Mouse (Mus musculus) liver, adult 2 months (tissue): ENCODE measurements around the gene Sptbn1. TPM values are rescaled to one million over a fixed set of nuclear protein-coding genes. Genes with fewer than 3 reads are reported as not detected.
A peak's percentile ranks its signal among the peaks of the same experiment; 100 is the strongest.

Experiments
- DNase-seq: peaks from one replicate; pipeline ENCODE4 v3.0.0-alpha.2; 2011; ENCODE audit warnings: low read depth, low spot score; ENCODE audit errors: extremely low read depth
- H3K27ac ChIP-seq: fragments of 200-500 bp; replicated peaks from 2 replicates; pipeline ENCODE4 v1.5.1; 2012; ENCODE audit warnings: low read depth, mild to moderate bottlenecking, control low read depth, inconsistent platforms, low read length; ENCODE audit not compliant: insufficient read depth
- H3K27me3 ChIP-seq: fragments of 200-500 bp; 2 replicates; pipeline ENCODE4 v1.6.1; 2012; ENCODE audit warnings: mild to moderate bottlenecking, moderate library complexity, low read length, inconsistent platforms; ENCODE audit not compliant: control insufficient read depth, insufficient read depth
- H3K36me3 ChIP-seq: fragments of 200-500 bp; 2 replicates; pipeline ENCODE4 v1.6.1; 2012; ENCODE audit warnings: low read length, inconsistent platforms; ENCODE audit not compliant: control insufficient read depth, insufficient read depth
- H3K4me1 ChIP-seq: fragments of 200-500 bp; 2 replicates; pipeline ENCODE4 v1.6.1; 2011; ENCODE audit warnings: low read length; ENCODE audit not compliant: control insufficient read depth, insufficient read depth
- H3K4me3 ChIP-seq: fragments of 200-500 bp; 2 replicates; pipeline ENCODE4 v1.5.1; 2011; ENCODE audit warnings: low read depth, mild to moderate bottlenecking, control low read depth, low read length, moderate library complexity; ENCODE audit not compliant: insufficient read depth
- H3K79me2 ChIP-seq: fragments of 200-500 bp; 2 replicates; pipeline ENCODE4 v1.6.1; 2012; ENCODE audit warnings: inconsistent platforms, mild to moderate bottlenecking, low read length, moderate library complexity; ENCODE audit not compliant: control insufficient read depth, insufficient read depth
- H3K9ac ChIP-seq: fragments of 200-500 bp; 2 replicates; pipeline ENCODE4 v1.6.1; 2012; ENCODE audit warnings: low read depth, mild to moderate bottlenecking, control low read depth, inconsistent platforms, low read length
- CTCF ChIP-seq: fragments of 200-500 bp; IDR thresholded peaks from 2 replicates; pipeline ENCODE4 v1.5.1; 2011; ENCODE audit warnings: low read depth, low read length, control low read depth
- POLR2A ChIP-seq: fragments of 200-500 bp; IDR thresholded peaks from 2 replicates; pipeline ENCODE4 v1.6.1; 2011; ENCODE audit warnings: low read length, control low read depth; ENCODE audit not compliant: insufficient read depth; ENCODE audit errors: extremely low read depth
- WGBS: fragments of 180-500 bp; shearing (Covaris S2); methylation state at CpG from one replicate; pipeline ENCODE4 v1.1.7; 2018; 5-methylcytosine and 5-hydroxymethylcytosine counted together
- polyA plus RNA-seq: library from polyadenylated mRNA; depleted of rRNA; stranded (reverse); fragments of >200 nt; gene quantifications from 2 replicates; pipeline ENCODE4 v1.2.3, GENCODE M21; 2012
- total RNA-seq: library from RNA; depleted of rRNA; stranded (reverse); fragments of >200 nt; gene quantifications from 2 replicates; pipeline ENCODE4 v1.2.3, GENCODE M21; 2014

The Sptbn1 gene
- total and polyA plus RNA-seq, 2 experiments, result 13.0 to 50.9 TPM

- no peak for DNase-seq
- Histone ChIP-seq H3K27ac (no peak overlapping the region), H3K9ac (no peak overlapping the region), H3K4me1 (0 out of 2 replicates have a peak, but pooled peaks cover 2% of the 10 kb centered on the region), H3K4me3 (no peak overlapping the region), H3K79me2 (peaks cover 5% of the 10 kb centered on the region; the same call in 1 of the 2 replicates), H3K27me3 (no peaks in the 10 kb centered on the region), H3K36me3 (peaks cover 38% of the 10 kb centered on the region)
- WGBS, result 87% methylated on average over 2 of the region's 2 CpGs
- no peak for TF ChIP-seq CTCF
- TF ChIP-seq POLR2A, result no peak
Observed at GRCm38 (mm10) chr11:30154980-30155379, 113.0 kb downstream of the Sptbn1 start.

- Histone ChIP-seq H3K36me3 (peaks cover 61% of the 10 kb centered on the region), H3K4me1 (no peaks in the 10 kb centered on the region), H3K79me2 (peaks cover 6% of the 10 kb centered on the region; the same call in 1 of the 2 replicates), H3K4me3 (no peak overlapping the region), H3K27ac (no peak overlapping the region), H3K9ac (no peak overlapping the region), H3K27me3 (no peaks in the 10 kb centered on the region)
- 89% methylated on average over 5 of the region's 5 CpGs for WGBS
- no peak for TF ChIP-seq CTCF
- no peak for TF ChIP-seq POLR2A
- no peak for DNase-seq
Observed at GRCm38 (mm10) chr11:30148888-30149287, 119.1 kb downstream of the Sptbn1 start.

GRCm38 (mm10) chr11:30148378-30148777 lies 119.6 kb downstream of the Sptbn1 start:
- no peak for TF ChIP-seq CTCF
- no peak for TF ChIP-seq POLR2A
- no peaks in the 10 kb centered on the region for H3K27me3 ChIP-seq
- H3K4me3 ChIP-seq, result no peak overlapping the region
- no peak overlapping the region for H3K27ac ChIP-seq
- no peak overlapping the region for H3K9ac ChIP-seq
- DNase-seq, result peak; percentile 18
- H3K79me2 ChIP-seq, result 0 out of 2 replicates have a peak, but pooled peaks cover 3% of the 10 kb centered on the region
- peaks cover 59% of the 10 kb centered on the region for H3K36me3 ChIP-seq
- no peaks in the 10 kb centered on the region for H3K4me1 ChIP-seq

GRCm38 (mm10) chr11:30147882-30148281 lies 120.1 kb downstream of the Sptbn1 start:
- no peak overlapping the region for H3K9ac ChIP-seq
- H3K36me3 ChIP-seq, result peaks cover 64% of the 10 kb centered on the region
- H3K4me3 ChIP-seq, result no peak overlapping the region
- no peak for DNase-seq
- WGBS, result 93% methylated on average over 1 of the region's 1 CpGs
- H3K27ac ChIP-seq, result no peak overlapping the region
- H3K4me1 ChIP-seq, result no peaks in the 10 kb centered on the region
- H3K27me3 ChIP-seq, result no peaks in the 10 kb centered on the region
- TF ChIP-seq POLR2A (no peak), CTCF (no peak)
- H3K79me2 ChIP-seq, result 0 out of 2 replicates have a peak, but pooled peaks cover 3% of the 10 kb centered on the region

GRCm38 (mm10) chr11:30143090-30143489 lies 124.9 kb downstream of the Sptbn1 start:
- no peak overlapping the region for H3K27ac ChIP-seq
- DNase-seq, result no peak
- WGBS, result 78% methylated on average over 6 of the region's 6 CpGs
- no peak overlapping the region for H3K9ac ChIP-seq
- no peaks in the 10 kb centered on the region for H3K4me1 ChIP-seq
- 0 out of 2 replicates have a peak, but pooled peaks cover 3% of the 10 kb centered on the region for H3K79me2 ChIP-seq
- no peak overlapping the region for H3K4me3 ChIP-seq
- peaks cover 71% of the 10 kb centered on the region for H3K36me3 ChIP-seq
- H3K27me3 ChIP-seq, result no peaks in the 10 kb centered on the region
- TF ChIP-seq CTCF (no peak), POLR2A (no peak)

GRCm38 (mm10) chr11:30139165-30139826 lies 128.7 kb downstream of the Sptbn1 start:
- peaks cover 76% of the 10 kb centered on the region for H3K36me3 ChIP-seq
- H3K4me1 ChIP-seq, result no peaks in the 10 kb centered on the region
- 81% methylated on average over 17 of the region's 17 CpGs for WGBS
- peak; percentile 10 for DNase-seq
- 0 out of 2 replicates have a peak, but pooled peaks cover 3% of the 10 kb centered on the region for H3K79me2 ChIP-seq
- no peak overlapping the region for H3K9ac ChIP-seq
- 0 out of 2 replicates have a peak overlapping the region, but pooled peaks have one; percentile 7 for H3K27ac ChIP-seq
- H3K27me3 ChIP-seq, result no peaks in the 10 kb centered on the region
- no peak overlapping the region for H3K4me3 ChIP-seq
- TF ChIP-seq CTCF (no peak), POLR2A (no peak)
